Mouse (Mus musculus): ENCODE data around the gene Ldlrad1. TPM values are rescaled to one million over a fixed set of nuclear protein-coding genes. Genes with fewer than 3 reads are reported as not detected.

The Ldlrad1 gene
- polyA plus RNA-seq (2014; fragmentation: Nextera tagmentation; extraction: Ambion mirVana) = not detected in 2 replicates

GRCm38 (mm10) chr4:107208880-107209279 is at the start of gene Ldlrad1:
Gene Ldlrad1 (plus strand): TSS chr4:107209180.
- Histone ChIP-seq H3K9ac (ENCODE audit: low read length) (no peak within 1 kb of the TSS), H3K27ac (replicated peaks; ENCODE audit: low read depth, low read length) (no peak within 1 kb of the TSS), H3K36me3 (ENCODE audit: control insufficient read depth, insufficient read depth, low read length) (no peaks in the 10 kb centered on the region; the same call in 1 of the 2 replicates), H3K9me3 (ENCODE audit: control insufficient read depth, low read length) (no peaks in the 10 kb centered on the region), H3K4me1 (ENCODE audit: control insufficient read depth, insufficient read depth, low read length) (no peaks in the 10 kb centered on the region), H3K4me3 (ENCODE audit: low read depth, low read length) (no peak within 1 kb of the TSS), H3K4me2 (ENCODE audit: low read depth, severe bottlenecking) (no peak within 1 kb of the TSS), H3K27me3 (ENCODE audit: control insufficient read depth, insufficient read depth, low read length) (no peaks in the 10 kb centered on the region)
- ATAC-seq (ENCODE audit: insufficient number of reproducible peaks, low FRiP score, low TSS enrichment, low read depth) = no peak
- WGBS = 81% methylated on average over 3 of the region's 3 CpGs
- no peak for DNase-seq (ENCODE audit: low spot score)

- 91% methylated on average over 8 of the region's 8 CpGs for WGBS
These were observed 48.8 kb upstream of the Ldlrad1 start for GRCm38 (mm10) chr4:107160181-107160580.

DNA sequence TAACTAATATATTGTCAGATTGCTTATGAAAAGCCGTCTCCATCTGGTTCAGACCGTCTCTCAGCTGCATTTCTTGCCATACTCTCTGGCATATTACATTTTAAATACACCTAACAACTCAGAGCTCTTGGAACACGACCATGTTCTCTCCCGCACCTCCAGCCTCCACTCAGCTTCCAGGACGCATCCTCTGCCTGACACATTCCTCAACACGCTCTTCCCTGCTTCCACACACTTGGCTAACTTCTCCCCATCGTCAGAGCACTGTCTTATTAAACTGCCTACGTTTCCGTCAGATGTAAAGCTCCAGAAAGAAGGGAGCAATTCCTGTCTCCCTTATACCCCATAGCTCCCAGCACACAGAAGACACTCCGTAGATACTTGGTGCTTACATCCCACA is 45.6 kb upstream of the Ldlrad1 start:
- no peaks in the 10 kb centered on the region for H3K9me3 ChIP-seq (ENCODE audit: control insufficient read depth, low read length)
- 88% methylated on average over 10 of the region's 10 CpGs for WGBS
- H3K27ac ChIP-seq (replicated peaks; ENCODE audit: low read depth, low read length) = no peak overlapping the region
- H3K4me3 ChIP-seq (ENCODE audit: low read depth, low read length) = no peak overlapping the region
- H3K36me3 ChIP-seq (ENCODE audit: control insufficient read depth, insufficient read depth, low read length) = peaks cover 4% of the 10 kb centered on the region; the same call in 1 of the 2 replicates
- no peak overlapping the region for H3K9ac ChIP-seq (ENCODE audit: low read length)
- H3K4me2 ChIP-seq (ENCODE audit: low read depth, severe bottlenecking) = no peak overlapping the region
- no peaks in the 10 kb centered on the region for H3K4me1 ChIP-seq (ENCODE audit: control insufficient read depth, insufficient read depth, low read length)
- no peaks in the 10 kb centered on the region for H3K27me3 ChIP-seq (ENCODE audit: control insufficient read depth, insufficient read depth, low read length)
- ATAC-seq (ENCODE audit: insufficient number of reproducible peaks, low FRiP score, low TSS enrichment, low read depth) (no peak), DNase-seq (ENCODE audit: low spot score) (no peak)

More at GRCm38 (mm10) chr4:107160181-107160580, 48.8 kb upstream of the Ldlrad1 start:
- ATAC-seq (ENCODE audit: insufficient number of reproducible peaks, low FRiP score, low TSS enrichment, low read depth) (no peak), DNase-seq (ENCODE audit: low spot score) (no peak)
- H3K9ac ChIP-seq (ENCODE audit: low read length) = no peak overlapping the region
- no peak overlapping the region for H3K27ac ChIP-seq (replicated peaks; ENCODE audit: low read depth, low read length)
- H3K36me3 ChIP-seq (ENCODE audit: control insufficient read depth, insufficient read depth, low read length) = peaks cover 10% of the 10 kb centered on the region
- peaks cover 3% of the 10 kb centered on the region; the same call in 1 of the 2 replicates for H3K4me1 ChIP-seq (ENCODE audit: control insufficient read depth, insufficient read depth, low read length)
- no peaks in the 10 kb centered on the region for H3K9me3 ChIP-seq (ENCODE audit: control insufficient read depth, low read length)
- no peak overlapping the region for H3K4me2 ChIP-seq (ENCODE audit: low read depth, severe bottlenecking)
- no peaks in the 10 kb centered on the region for H3K27me3 ChIP-seq (ENCODE audit: control insufficient read depth, insufficient read depth, low read length)
- H3K4me3 ChIP-seq (ENCODE audit: low read depth, low read length) = no peak overlapping the region

- ATAC-seq (ENCODE audit: insufficient number of reproducible peaks, low FRiP score, low TSS enrichment, low read depth) (0 out of 2 replicates have a peak, but pooled peaks have one; percentile 47), DNase-seq (ENCODE audit: low spot score) (peak; percentile 77)
- no peaks in the 10 kb centered on the region for H3K9me3 ChIP-seq (ENCODE audit: control insufficient read depth, low read length)
- H3K27me3 ChIP-seq (ENCODE audit: control insufficient read depth, insufficient read depth, low read length) = no peaks in the 10 kb centered on the region
- H3K4me1 ChIP-seq (ENCODE audit: control insufficient read depth, insufficient read depth, low read length) = no peaks in the 10 kb centered on the region
- no peak overlapping the region for H3K4me2 ChIP-seq (ENCODE audit: low read depth, severe bottlenecking)
- no peak overlapping the region for H3K4me3 ChIP-seq (ENCODE audit: low read depth, low read length)
- H3K27ac ChIP-seq (replicated peaks; ENCODE audit: low read depth, low read length) = no peak overlapping the region
- WGBS = 54% methylated on average over 9 of the region's 9 CpGs
- H3K36me3 ChIP-seq (ENCODE audit: control insufficient read depth, insufficient read depth, low read length) = peaks cover 4% of the 10 kb centered on the region; the same call in 1 of the 2 replicates
- H3K9ac ChIP-seq (ENCODE audit: low read length) = no peak overlapping the region
These were observed 45.0 kb upstream of the Ldlrad1 start for GRCm38 (mm10) chr4:107163756-107164587.

GRCm38 (mm10) chr4:107166700-107167099 is 42.3 kb upstream of the Ldlrad1 start:
- Histone ChIP-seq H3K27me3 (ENCODE audit: control insufficient read depth, insufficient read depth, low read length) (no peaks in the 10 kb centered on the region), H3K4me3 (ENCODE audit: low read depth, low read length) (no peak overlapping the region), H3K9ac (ENCODE audit: low read length) (no peak overlapping the region), H3K4me1 (ENCODE audit: control insufficient read depth, insufficient read depth, low read length) (no peaks in the 10 kb centered on the region), H3K27ac (replicated peaks; ENCODE audit: low read depth, low read length) (no peak overlapping the region), H3K9me3 (ENCODE audit: control insufficient read depth, low read length) (no peaks in the 10 kb centered on the region), H3K4me2 (ENCODE audit: low read depth, severe bottlenecking) (no peak overlapping the region), H3K36me3 (ENCODE audit: control insufficient read depth, insufficient read depth, low read length) (no peaks in the 10 kb centered on the region)
- no peak for DNase-seq (ENCODE audit: low spot score)
- 85% methylated on average over 5 of the region's 5 CpGs for WGBS
- ATAC-seq (ENCODE audit: insufficient number of reproducible peaks, low FRiP score, low TSS enrichment, low read depth) = no peak

GRCm38 (mm10) chr4:107167798-107168197 is 41.2 kb upstream of the Ldlrad1 start:
- 89% methylated on average over 5 of the region's 5 CpGs for WGBS
- Histone ChIP-seq H3K4me2 (ENCODE audit: low read depth, severe bottlenecking) (no peak overlapping the region), H3K9ac (ENCODE audit: low read length) (no peak overlapping the region), H3K4me1 (ENCODE audit: control insufficient read depth, insufficient read depth, low read length) (no peaks in the 10 kb centered on the region), H3K27ac (replicated peaks; ENCODE audit: low read depth, low read length) (no peak overlapping the region), H3K36me3 (ENCODE audit: control insufficient read depth, insufficient read depth, low read length) (no peaks in the 10 kb centered on the region), H3K4me3 (ENCODE audit: low read depth, low read length) (no peak overlapping the region), H3K27me3 (ENCODE audit: control insufficient read depth, insufficient read depth, low read length) (no peaks in the 10 kb centered on the region), H3K9me3 (ENCODE audit: control insufficient read depth, low read length) (no peaks in the 10 kb centered on the region)
- DNase-seq (ENCODE audit: low spot score) (no peak), ATAC-seq (ENCODE audit: insufficient number of reproducible peaks, low FRiP score, low TSS enrichment, low read depth) (no peak)

DNA sequence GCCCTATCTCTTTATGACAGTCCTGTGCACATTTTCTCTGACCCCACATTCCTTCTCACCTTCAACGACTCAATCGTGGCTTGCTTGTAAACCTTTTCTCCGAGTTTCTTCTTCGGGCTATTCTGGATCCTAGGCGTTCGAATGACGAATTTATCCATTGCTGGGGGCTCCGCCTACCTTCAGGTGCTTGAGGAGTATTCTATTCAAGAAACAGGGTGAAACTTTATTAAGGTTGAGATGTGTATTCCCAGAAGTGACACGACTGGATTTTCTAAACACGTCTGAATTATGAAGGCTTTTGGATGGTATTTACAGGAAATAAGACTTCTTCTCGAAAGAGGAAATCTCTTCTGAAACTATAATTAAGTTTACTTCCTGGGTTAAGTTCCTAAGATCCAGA is 31.5 kb upstream of the Ldlrad1 start:
- no peaks in the 10 kb centered on the region for H3K9me3 ChIP-seq (ENCODE audit: control insufficient read depth, low read length)
- H3K27me3 ChIP-seq (ENCODE audit: control insufficient read depth, insufficient read depth, low read length) = no peaks in the 10 kb centered on the region
- H3K4me2 ChIP-seq (ENCODE audit: low read depth, severe bottlenecking) = peak overlapping the region; percentile 66
- DNase-seq (ENCODE audit: low spot score) (no peak), ATAC-seq (ENCODE audit: insufficient number of reproducible peaks, low FRiP score, low TSS enrichment, low read depth) (no peak)
- peak overlapping the region; percentile 89 for H3K9ac ChIP-seq (ENCODE audit: low read length)
- peaks cover 12% of the 10 kb centered on the region; the same call in 1 of the 2 replicates for H3K4me1 ChIP-seq (ENCODE audit: control insufficient read depth, insufficient read depth, low read length)
- WGBS = 51% methylated on average over 11 of the region's 11 CpGs
- no peak overlapping the region for H3K27ac ChIP-seq (replicated peaks; ENCODE audit: low read depth, low read length)
- H3K4me3 ChIP-seq (ENCODE audit: low read depth, low read length) = peak overlapping the region; percentile 98
- no peaks in the 10 kb centered on the region; the same call in 1 of the 2 replicates for H3K36me3 ChIP-seq (ENCODE audit: control insufficient read depth, insufficient read depth, low read length)

GRCm38 (mm10) chr4:107178182-107178829 is 30.7 kb upstream of the Ldlrad1 start, which contains the start of gene Tmem59:
Gene Tmem59 (plus strand): TSS chr4:107178399.
- no peaks in the 10 kb centered on the region for H3K9me3 ChIP-seq (ENCODE audit: control insufficient read depth, low read length)
- H3K27me3 ChIP-seq (ENCODE audit: control insufficient read depth, insufficient read depth, low read length) = no peaks in the 10 kb centered on the region
- WGBS = under 1% methylated on average over 49 of the region's 49 CpGs
- peak within 1 kb of the TSS; percentile 89 for H3K9ac ChIP-seq (ENCODE audit: low read length)
- peaks cover 12% of the 10 kb centered on the region; the same call in 1 of the 2 replicates for H3K4me1 ChIP-seq (ENCODE audit: control insufficient read depth, insufficient read depth, low read length)
- peak; percentile 92 for ATAC-seq (ENCODE audit: insufficient number of reproducible peaks, low FRiP score, low TSS enrichment, low read depth)
- H3K4me3 ChIP-seq (ENCODE audit: low read depth, low read length) = peak within 1 kb of the TSS; percentile 98
- DNase-seq (ENCODE audit: low spot score) = peak; percentile 97
- peak within 1 kb of the TSS; percentile 85 for H3K27ac ChIP-seq (replicated peaks; ENCODE audit: low read depth, low read length)
- peak within 1 kb of the TSS; percentile 66 for H3K4me2 ChIP-seq (ENCODE audit: low read depth, severe bottlenecking)
- no peaks in the 10 kb centered on the region for H3K36me3 ChIP-seq (ENCODE audit: control insufficient read depth, insufficient read depth, low read length)

Data from limb, embryonic 11.5 days (tissue).